Mouse (Mus musculus): Measurements from ENCODE around the gene Vmn1r208. TPM values are rescaled to one million over a fixed set of nuclear protein-coding genes. Genes with fewer than 3 reads are reported as not detected.
"Not testable (repeated sequence)": the region's sequence is repeated elsewhere in the genome, so short reads cannot be mapped to it uniquely, and the experiment has no call there.

Vmn1r208 gene
- not detected for total RNA-seq (2021)

DNA sequence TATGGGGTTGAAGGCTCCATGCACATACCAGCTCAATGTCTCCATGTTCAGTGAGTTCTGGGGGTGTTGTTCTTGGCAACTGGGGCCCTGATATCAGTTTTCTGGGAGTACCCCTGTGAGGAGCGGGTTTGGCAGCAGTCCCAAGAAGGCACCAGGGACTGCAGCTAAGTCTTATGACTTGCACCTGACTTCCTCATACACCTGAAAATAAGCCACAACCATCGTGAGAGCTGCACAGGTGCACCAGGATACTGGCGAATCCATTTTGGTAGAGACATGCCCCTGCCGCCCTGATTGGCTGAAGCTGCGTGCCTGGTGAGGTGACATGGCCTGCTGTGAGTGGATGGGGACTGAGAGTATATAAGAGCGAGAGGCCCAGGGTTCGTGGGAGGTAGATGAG lies at the start of gene Vmn1r208:
Gene Vmn1r208 (minus strand): TSS at position 101 of the 400 bp plus-strand sequence.
- intact Hi-C loops (cut with DNase I); DNase-seq: not testable (repeated sequence)

DNA sequence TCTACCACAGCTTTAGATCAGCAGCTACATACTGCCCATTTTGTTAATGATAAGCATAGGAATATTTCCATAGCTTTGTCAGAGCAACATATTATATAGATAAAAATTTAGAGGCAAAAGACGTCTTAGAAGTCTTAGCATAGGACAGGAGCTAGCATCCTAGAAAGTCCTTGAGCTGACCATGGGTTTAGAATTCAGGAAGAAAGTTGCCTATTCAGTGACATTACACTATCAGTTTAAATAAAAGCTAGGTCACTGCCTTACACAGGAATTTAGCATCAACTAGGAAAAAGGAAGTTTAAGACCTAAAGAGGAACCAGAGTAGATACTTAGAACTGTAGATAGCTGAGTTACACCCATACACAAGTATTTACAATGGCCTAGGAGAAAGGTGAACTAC lies 44.4 kb upstream of the Vmn1r208 start:
- DNase-seq; intact Hi-C loops (cut with DNase I): not testable (repeated sequence)

DNA sequence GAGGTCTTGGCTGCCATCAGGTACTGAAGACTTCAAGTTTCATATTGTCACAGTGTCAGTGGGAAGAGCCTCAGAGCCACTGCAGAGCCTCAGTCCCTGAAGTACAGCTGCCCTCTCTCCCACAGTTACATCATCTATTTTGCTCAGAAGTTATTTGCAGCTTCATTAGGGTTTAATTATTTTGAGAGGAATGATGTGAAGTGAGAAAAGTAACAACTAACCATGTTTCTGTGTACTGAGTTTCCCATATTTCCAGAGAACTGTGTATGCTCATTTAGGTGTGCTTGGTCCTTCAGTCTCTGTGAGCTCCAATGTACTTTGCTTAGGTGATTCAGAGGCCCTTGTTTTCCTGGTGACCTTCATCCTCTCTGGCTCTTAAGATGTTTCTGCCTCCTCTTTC lies 32.4 kb upstream of the Vmn1r208 start, which contains the start of gene Vmn1r209:
Gene Vmn1r209 (minus strand): TSS at position 101 of the 400 bp plus-strand sequence.
- DNase-seq; intact Hi-C loops (cut with DNase I): not testable (repeated sequence)

DNA sequence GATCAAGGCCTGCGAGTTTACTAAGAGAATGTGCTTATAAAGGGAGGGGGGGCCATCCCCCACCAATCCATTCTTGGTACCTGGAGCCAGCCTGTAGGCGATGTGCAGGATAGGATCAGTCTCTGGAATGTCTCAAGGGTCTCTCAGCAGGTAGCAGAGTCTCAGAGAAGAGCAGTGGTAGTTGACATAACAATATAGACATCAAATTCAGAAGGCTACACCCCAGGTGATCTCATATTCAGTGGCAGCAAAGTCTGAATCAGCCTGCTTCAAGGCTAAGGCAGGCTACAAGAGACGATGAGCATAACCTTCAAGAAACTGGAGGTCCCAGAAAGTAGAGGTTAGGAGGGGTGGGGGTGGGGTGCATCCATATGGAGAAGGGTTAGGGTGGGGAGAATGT lies 10.9 kb upstream of the Vmn1r208 start:
- DNase-seq; intact Hi-C loops (cut with DNase I): not testable (repeated sequence)

DNA sequence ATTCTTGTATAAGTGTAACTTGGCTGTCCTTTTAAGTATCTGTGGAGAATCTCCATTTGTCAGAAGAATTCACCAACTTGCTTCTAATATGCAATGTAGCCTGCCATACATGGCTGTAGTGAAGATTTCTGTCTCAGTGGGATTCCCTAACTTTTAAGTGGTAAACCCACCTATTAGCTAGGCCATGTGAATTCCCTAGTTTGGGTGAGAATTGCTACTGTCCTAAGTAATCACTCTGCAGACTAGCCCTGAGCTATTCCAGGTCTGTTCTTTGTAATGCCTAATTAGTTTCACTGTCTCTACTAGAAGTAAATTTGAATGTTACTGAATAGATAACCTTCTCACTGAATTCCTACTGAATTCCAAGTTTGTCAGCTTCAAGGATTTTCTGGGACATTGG lies 7.0 kb upstream of the Vmn1r208 start:
- intact Hi-C loops (cut with DNase I): not testable (repeated sequence)

DNA sequence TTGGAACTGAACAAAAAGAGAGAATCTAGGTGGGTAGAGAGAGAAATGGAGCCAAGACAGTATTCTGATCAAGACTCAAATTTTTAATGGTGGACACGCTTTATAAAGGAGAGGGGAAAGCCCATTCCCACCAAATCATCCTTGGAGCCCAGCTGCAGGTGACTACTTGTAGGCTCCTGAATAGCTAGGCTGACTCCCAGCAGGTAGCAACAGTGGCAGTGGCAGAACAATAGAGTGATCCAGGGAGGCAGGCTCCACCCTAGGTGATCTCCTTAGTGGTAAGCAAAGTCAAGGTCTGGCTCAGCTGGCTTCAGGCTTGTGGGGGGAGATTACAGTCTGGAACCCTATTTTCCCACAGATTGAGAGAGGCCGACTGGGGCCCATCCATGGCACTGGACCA lies 5.6 kb downstream of the Vmn1r208 start:
- DNase-seq; intact Hi-C loops (cut with DNase I): not testable (repeated sequence)

More for the DNA sequence above, 7.0 kb upstream of the Vmn1r208 start:
- DNase-seq: not testable (repeated sequence)

DNA sequence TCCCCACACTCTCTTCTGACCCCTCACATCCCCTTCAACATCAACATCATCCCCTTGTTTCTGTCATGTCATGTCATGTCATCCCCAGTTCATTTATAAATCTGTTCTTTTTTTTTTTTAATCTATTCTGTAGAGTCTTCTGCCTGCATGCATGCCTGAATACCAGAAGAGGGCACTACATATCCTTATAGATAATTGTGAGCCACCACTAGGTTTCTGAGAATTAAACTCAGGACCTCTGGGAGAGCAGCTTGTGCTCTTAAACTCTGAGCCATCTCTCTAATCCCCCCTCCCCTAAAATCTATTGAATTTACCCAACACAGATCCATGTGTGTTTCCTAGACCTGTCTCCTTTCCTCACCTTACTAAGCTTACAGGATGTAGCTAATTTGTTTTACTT lies 29.7 kb downstream of the Vmn1r208 start:
- no peak for DNase-seq
- intact Hi-C loops (cut with DNase I): no loop called here

DNA sequence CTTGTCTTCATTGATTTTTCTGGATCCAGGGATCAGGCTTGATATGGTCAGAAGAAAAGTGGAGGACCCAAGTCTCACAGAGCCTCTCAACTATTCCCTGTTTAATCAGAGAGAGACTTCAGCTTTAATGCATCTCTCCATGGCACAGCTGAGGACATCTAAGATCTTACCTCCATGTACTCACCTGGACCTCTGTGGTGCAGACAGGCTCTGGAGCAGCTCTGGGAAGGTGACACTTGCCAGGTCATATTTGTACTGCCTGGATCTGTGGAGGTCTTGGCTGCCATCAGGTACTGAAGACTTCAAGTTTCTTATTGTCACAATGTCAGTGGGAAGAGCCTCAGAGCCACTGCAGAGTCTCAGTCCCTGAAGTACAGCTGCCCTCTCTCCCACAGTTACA lies 47.7 kb downstream of the Vmn1r208 start, which contains the start of gene Vmn1r207-ps:
Gene Vmn1r207-ps (minus strand): TSS at position 101 of the 400 bp plus-strand sequence.
- DNase-seq; intact Hi-C loops (cut with DNase I): not testable (repeated sequence)

Other genes starting within 250 kb of the Vmn1r208 start
- gene Vmn1r204, start 224.2 kb downstream of the Vmn1r208 start, total RNA-seq (2021): not detected
- not detected for gene Vmn1r205, start 184.4 kb downstream of the Vmn1r208 start, total RNA-seq (2021)
- not detected for gene Vmn1r206, start 153.1 kb downstream of the Vmn1r208 start, total RNA-seq (2021)
- not detected for gene Vmn1r207-ps, start 47.8 kb downstream of the Vmn1r208 start, total RNA-seq (2021)
- not detected for gene Vmn1r209, start 32.3 kb upstream of the Vmn1r208 start, total RNA-seq (2021)
- not detected for gene Vmn1r210, start 53.9 kb upstream of the Vmn1r208 start, total RNA-seq (2021)
- not detected for gene Vmn1r211, start 80.2 kb upstream of the Vmn1r208 start, total RNA-seq (2021)
- not detected for gene Vmn1r212, start 106.8 kb upstream of the Vmn1r208 start, total RNA-seq (2021)
- gene Vmn1r213, start 230.3 kb upstream of the Vmn1r208 start, total RNA-seq (2021): not detected

Data from heart, postnatal 10 days (tissue).